Mouse (Mus musculus) spleen, postnatal 14 days (tissue): ENCODE measurements around the gene Apol7b.

ENCODE experiments used
- DNase-seq, 2 experiments: peaks; one replicate each; pipeline ENCODE4 v3.0.0; 2021 to 2022; ENCODE audit warnings: low spot score in 2 of 2

Gene Apol7b

DNA sequence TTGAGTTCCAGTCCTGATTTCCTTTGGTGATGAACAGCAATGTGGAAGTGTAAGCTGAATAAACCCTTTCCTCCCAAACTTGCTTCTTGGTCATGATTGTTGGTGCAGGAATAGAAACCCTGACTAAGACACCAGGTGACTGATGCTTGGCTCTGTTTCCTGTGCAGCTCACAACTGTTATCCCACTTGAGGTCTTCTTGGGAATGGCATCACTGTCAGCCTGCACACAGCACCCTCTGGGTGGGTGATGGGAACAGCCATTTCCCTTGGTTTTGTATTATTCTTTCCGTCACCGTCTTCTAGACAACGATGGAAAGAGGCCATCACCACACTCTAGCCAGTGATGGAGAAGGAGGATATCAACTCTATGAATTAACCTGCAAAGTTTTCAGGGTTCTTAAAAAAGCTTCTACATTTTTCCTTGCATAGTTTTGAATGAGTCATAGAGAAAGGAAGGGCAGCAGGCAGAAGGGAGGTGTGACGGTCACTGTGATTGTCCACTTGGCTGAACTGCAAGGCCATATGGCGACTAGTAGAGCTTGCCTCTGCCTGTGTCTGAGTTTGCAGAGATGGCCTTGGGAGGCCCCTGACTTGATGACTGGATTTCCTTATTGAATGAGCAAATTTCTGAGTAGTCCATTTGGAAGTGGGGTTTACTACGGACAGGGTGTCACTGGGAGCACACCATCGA, 62.8 kb downstream of the Apol7b start:
- no peak for DNase-seq

DNA sequence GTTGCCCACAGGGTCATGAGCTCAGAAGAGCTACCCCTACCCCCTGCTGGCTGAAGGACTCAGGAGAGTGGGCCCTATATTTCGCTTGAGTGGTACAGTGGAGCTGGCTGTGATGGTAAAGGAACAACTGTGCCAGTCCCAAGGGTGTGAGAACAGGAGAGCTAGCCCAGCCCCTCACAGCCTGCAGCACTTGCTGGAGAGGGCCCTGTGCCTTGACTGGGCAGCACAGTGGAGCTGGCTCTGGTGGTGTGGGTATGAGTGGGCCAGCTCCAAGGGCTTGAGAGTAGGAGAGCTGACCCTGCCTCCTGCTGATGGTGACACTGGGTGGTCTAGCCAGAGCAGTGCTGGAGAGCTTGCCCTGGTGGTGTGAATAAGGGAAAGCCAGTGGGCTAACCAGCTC, 64.4 kb downstream of the Apol7b start:
- no peak for DNase-seq

DNA sequence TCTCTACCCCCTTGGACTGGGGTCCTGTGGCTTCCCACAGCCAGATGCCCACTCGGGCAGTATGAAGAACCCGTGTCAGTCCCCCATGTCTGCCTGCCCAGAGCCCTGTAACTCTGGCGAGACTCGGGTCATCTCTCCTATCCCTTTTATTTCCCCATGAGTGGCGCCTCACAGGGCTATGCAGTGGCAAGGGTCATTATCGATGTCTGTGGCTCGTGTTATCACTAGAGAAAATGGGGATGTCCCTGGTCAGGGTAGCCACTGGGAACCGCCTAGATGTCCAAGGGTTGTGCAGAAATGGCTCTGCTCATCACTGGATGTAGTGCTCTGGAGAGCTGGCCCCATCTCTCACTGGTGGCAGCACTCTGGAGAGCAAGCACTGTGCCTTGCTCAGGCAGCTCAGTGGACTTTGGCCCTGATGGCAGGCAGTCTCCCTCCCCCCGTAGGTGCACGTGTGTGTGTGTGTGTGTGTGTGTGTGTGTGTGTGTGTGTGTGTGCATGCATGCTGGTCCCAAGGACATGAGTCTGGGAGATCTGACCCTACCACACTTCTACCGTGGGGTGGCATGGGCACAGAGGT, 64.9 kb downstream of the Apol7b start:
- no peak for DNase-seq

DNA sequence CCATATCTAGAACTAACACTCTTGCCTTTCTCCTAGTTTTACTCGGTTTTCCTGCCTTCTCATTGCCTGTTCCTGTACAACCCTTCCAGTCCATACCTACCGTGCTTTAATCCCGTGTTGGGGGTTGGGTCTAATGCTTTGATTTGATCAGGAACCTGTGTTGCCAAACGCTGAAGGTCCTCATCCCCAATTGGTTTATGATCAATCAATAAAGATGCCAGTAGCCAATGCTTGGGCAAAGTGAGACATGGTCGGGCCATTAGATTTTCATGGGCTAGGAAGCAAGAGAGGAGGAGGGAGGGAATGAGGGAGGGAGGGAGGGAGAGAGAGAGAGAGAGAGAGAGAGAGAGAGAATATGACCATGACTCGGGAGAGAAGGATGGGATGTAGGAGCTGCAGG, 65.8 kb downstream of the Apol7b start:
- no peak for DNase-seq

DNA sequence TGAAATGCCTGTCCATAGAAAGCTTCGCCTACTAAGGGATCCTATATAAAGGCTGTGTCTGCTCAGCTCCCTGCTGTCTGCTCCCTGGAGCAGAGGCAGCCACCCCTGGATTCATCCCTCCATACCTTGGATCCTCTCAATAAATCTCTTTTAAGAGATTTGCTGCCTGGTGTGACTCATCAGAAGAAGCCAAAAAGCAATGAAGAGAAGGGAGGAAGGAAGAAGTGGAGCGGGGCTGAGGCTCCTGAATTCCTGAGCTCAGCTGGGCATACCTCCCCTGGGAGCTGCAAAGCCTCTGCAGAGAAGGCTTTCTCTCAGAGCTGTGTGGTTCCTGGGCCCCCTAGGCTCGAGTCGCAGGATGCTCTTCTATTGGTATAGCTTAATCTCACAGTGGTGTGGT, 67.4 kb downstream of the Apol7b start:
- DNase-seq: no peak

DNA sequence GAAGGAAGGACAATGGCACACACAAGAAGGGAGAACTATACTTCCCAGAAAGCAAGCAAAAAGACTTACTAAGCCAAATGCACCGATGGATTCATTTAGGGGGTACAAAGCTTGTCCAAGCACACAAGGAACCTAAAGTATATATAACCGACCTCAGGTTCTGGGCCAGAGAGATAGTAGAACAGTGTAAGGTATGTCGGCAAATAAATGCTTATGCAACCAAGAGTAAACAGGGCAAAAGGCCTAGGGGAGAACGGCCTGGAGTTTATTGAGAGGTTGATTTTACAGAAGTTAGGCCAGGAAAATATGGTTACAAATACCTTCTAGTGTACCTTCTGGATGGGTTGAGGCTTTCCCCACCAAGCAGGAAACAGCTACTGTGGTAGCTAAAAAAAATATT, 69.9 kb downstream of the Apol7b start:
- no peak for DNase-seq

DNA sequence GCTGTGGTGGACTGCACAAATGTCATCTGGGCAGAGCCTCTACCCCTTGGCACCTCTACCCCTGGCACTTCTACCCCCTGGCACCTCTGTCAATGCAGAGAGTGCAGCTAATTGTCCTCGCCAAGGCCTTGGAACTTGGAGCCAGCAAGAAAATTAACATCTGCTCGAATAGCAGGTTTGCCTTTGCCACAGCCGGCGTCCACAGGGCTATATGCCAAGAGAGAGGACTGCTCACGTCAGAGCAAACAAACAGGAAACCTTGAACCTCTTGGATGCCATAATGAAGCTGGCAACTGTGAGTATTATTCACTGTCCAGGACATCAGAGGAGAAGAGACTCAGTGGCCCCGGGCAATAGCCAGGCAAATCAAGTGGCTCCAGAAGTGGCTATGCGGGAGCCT, 70.4 kb downstream of the Apol7b start:
- DNase-seq: no peak
